Mouse (Mus musculus): ENCODE data around the gene Gpt2. TPM values are rescaled to one million over a fixed set of nuclear protein-coding genes. Genes with fewer than 3 reads are reported as not detected.

The Gpt2 gene
- polyA plus RNA-seq, 1 experiment from 2014 or later, result 26.3 TPM

DNA sequence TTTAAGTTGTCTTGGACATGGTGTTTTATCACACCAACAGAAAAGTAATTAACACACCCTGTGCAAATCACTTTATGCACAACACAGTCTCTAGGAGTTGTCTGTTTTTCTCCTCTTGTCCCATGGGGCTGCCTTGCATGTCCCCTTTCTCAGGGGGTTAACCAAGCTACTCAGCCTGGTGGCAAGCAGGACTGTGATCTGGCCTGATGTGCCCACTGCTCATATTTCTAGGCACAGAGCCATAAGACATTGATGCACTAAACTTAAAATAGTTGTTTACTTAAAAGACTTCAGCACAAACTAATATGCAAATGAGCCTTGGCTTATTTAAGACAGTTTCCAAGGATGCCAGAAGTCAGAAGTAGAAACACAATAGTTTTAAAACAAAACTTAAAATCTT lies 28.1 kb upstream of the Gpt2 start:
- no peaks in the 10 kb centered on the region for H3K27me3 ChIP-seq
- ATAC-seq, result no peak
- H3K27ac ChIP-seq, result no peak overlapping the region
- no peaks in the 10 kb centered on the region for H3K9me3 ChIP-seq
- H3K4me3 ChIP-seq (replicated peaks), result no peak overlapping the region
- no peaks in the 10 kb centered on the region for H3K36me3 ChIP-seq
- no peak overlapping the region for H3K4me2 ChIP-seq (replicated peaks)
- no peak overlapping the region for H3K9ac ChIP-seq (replicated peaks)
- H3K4me1 ChIP-seq (replicated peaks), result no peaks in the 10 kb centered on the region

DNA sequence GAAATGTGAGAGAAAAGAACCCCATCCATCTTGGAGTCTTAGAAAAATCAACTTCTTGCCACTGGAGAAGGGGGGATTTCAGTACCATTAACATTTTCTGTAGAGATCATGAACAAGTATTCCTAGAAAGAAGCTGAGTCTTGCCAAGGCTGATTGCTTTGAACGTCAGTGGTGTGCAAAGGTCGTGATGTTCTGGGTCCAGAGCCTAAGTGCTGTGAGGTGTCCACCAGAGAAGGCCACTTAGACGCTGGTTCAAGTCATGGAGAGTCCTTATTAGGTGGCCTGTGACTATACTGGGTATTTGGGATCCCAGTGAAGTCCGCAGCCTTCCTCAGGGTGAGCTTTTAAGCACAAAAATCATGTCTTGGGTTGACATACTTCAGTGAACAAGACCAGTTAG lies 26.3 kb upstream of the Gpt2 start:
- no peak overlapping the region for H3K4me3 ChIP-seq (replicated peaks)
- H3K9ac ChIP-seq (replicated peaks), result no peak overlapping the region
- H3K36me3 ChIP-seq, result no peaks in the 10 kb centered on the region
- no peaks in the 10 kb centered on the region for H3K27me3 ChIP-seq
- WGBS, result 90% methylated on average over 4 of the region's 4 CpGs
- no peak for ATAC-seq
- H3K9me3 ChIP-seq, result no peaks in the 10 kb centered on the region
- H3K4me2 ChIP-seq (replicated peaks), result no peak overlapping the region
- no peak overlapping the region for H3K27ac ChIP-seq
- no peaks in the 10 kb centered on the region for H3K4me1 ChIP-seq (replicated peaks)

DNA sequence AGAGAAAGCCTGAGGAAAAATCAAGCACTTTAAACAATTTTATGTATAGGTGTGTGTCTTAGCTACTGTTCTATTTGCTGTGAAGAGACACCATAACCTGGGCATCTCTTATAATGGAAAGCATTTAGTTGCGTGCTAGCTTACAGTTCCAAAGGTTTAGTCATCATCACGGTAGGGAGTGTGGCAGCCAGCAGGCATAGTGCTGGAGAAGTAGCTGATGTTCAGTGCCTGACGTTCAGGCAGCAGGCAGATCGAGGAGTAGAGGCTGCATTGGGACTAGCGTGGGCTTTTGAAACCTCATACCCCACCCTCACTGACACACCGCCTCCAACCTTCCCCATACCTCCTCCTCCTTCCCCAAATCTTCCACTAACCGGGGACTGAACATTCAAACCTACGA lies 21.6 kb upstream of the Gpt2 start:
- Histone ChIP-seq H3K9ac (replicated peaks) (no peak overlapping the region), H3K27ac (no peak overlapping the region), H3K4me1 (replicated peaks) (no peaks in the 10 kb centered on the region), H3K4me2 (replicated peaks) (no peak overlapping the region), H3K4me3 (replicated peaks) (no peak overlapping the region), H3K9me3 (no peaks in the 10 kb centered on the region; the same call in 1 of the 2 replicates), H3K36me3 (no peaks in the 10 kb centered on the region), H3K27me3 (no peaks in the 10 kb centered on the region)
- no peak for ATAC-seq
- WGBS, result 86% methylated on average over 8 of the region's 8 CpGs

DNA sequence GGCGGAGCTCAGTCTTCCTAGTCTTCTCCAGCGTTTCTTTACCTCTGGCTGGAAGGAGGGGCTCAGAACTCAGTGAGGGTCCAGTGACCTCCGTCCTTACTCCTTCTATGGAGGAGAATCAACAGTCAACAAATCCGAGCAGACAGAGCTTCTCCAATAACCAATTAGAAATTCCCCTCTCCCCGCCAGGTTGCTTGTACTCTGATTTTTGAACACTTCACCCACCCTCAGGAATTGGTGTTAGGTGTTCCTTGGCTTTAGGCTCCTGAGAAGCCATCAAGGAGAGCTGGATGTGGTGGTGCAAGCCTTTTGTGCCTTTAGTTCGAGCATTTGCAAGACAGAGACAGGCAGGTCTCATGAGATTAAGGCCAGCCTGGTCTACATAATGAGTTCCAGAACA lies 19.6 kb upstream of the Gpt2 start:
- WGBS, result 68% methylated on average over 6 of the region's 6 CpGs
- Histone ChIP-seq H3K9me3 (no peaks in the 10 kb centered on the region; the same call in 1 of the 2 replicates), H3K4me1 (replicated peaks) (no peaks in the 10 kb centered on the region), H3K36me3 (no peaks in the 10 kb centered on the region), H3K27ac (no peak overlapping the region), H3K9ac (replicated peaks) (no peak overlapping the region), H3K4me2 (replicated peaks) (no peak overlapping the region), H3K4me3 (replicated peaks) (no peak overlapping the region), H3K27me3 (no peaks in the 10 kb centered on the region)
- ATAC-seq, result no peak

DNA sequence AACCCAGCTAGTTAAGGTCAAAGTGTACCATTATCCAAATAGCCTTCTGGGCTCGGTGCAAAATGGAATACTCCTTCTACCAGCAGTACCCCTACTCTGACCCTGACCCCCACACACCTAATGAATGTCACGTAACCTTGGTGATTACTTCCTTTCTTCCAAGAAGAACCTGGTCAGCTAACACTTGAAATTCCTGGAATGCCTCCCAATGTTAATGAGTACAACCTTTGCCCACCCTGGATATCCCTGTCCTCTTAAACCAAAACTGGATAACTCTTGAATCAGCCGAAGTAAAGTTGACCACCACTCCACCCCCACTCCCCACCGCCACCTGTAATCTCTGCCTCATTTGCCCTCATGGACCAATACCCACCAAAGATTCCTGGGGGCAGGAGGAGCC lies 19.1 kb upstream of the Gpt2 start:
- H3K4me2 ChIP-seq (replicated peaks), result no peak overlapping the region
- H3K27me3 ChIP-seq, result no peaks in the 10 kb centered on the region
- H3K36me3 ChIP-seq, result no peaks in the 10 kb centered on the region
- ATAC-seq, result no peak
- H3K9ac ChIP-seq (replicated peaks), result no peak overlapping the region
- H3K27ac ChIP-seq, result no peak overlapping the region
- H3K4me1 ChIP-seq (replicated peaks), result no peaks in the 10 kb centered on the region
- H3K4me3 ChIP-seq (replicated peaks), result no peak overlapping the region
- H3K9me3 ChIP-seq, result no peaks in the 10 kb centered on the region; the same call in 1 of the 2 replicates
- 88% methylated on average over 4 of the region's 4 CpGs for WGBS

DNA sequence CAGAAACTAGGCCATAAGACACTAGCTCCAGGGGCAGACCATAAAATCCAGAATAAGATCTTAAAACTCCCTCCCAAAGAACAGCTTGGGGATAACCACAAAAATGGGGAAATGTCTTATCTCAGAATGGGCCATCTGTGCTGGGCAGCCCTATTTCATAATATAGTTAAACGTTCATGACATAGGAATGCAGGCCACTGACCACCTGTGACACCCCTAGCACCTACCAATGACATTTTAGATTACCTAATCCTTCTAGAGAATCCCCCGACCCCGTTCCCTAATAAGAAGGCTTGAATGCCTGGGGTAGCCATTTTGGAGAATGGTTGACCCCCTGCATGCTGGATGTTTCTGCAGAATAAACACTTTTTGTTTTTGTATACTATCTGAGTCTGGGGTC lies 17.5 kb upstream of the Gpt2 start:
- no peak for ATAC-seq
- H3K4me1 ChIP-seq (replicated peaks), result no peaks in the 10 kb centered on the region
- no peaks in the 10 kb centered on the region for H3K27me3 ChIP-seq
- no peaks in the 10 kb centered on the region for H3K36me3 ChIP-seq
- no peak overlapping the region for H3K4me3 ChIP-seq (replicated peaks)
- no peak overlapping the region for H3K4me2 ChIP-seq (replicated peaks)
- no peaks in the 10 kb centered on the region; the same call in 1 of the 2 replicates for H3K9me3 ChIP-seq
- no peak overlapping the region for H3K9ac ChIP-seq (replicated peaks)
- WGBS, result 87% methylated on average over 3 of the region's 3 CpGs
- H3K27ac ChIP-seq, result no peak overlapping the region

DNA sequence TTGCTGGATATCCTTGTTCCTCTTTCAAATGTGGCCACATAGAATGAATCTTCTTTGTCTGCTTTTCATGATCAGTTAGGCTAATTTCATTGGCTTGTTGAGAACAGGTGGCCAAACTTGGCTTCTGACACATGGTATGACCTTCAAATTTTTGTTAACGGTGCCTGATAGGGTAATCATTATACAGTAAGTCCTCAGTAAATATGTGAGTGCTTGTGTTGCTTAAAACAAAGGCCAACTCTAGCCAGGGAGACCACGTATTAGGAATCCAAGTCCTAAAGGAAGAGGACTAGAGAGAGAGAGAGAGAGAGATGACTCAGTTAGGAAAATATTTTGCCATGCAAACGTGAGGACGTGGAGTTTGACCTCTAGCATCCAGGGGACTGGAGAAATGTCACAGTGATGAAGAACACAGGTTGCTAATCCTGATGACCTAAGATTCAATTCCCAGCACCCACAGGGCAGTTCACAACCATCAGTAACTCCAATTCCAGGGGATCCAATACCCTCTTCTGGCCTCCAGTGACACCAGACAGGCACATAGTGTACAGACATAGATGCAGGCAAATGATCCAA lies 15.3 kb upstream of the Gpt2 start:
- no peaks in the 10 kb centered on the region; the same call in 1 of the 2 replicates for H3K9me3 ChIP-seq
- no peak overlapping the region for H3K4me2 ChIP-seq (replicated peaks)
- H3K27ac ChIP-seq, result no peak overlapping the region
- no peak overlapping the region for H3K4me3 ChIP-seq (replicated peaks)
- no peak overlapping the region for H3K9ac ChIP-seq (replicated peaks)
- H3K27me3 ChIP-seq, result no peaks in the 10 kb centered on the region
- no peaks in the 10 kb centered on the region for H3K36me3 ChIP-seq
- ATAC-seq, result no peak
- H3K4me1 ChIP-seq (replicated peaks), result no peaks in the 10 kb centered on the region
- WGBS, result 85% methylated on average over 4 of the region's 4 CpGs

DNA sequence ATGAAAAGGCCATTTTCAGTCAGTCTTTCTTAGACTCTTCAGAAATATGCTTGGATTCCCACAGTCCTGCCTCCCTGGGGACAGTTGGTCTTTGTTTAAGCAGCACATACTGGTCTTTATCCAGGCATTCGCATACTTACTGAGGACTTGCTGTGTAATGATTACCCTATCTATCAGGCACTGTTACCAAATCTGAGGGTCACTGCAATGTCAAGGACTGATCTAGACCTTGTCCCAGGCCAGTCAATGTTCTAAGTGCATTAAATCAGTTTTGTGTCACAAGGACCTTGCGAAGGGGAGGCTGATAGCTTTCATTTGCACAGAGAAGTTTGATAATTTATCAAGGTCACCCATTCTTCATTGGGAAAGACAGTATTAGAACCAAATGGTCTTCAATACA lies 14.0 kb upstream of the Gpt2 start:
- no peak overlapping the region for H3K4me2 ChIP-seq (replicated peaks)
- no peaks in the 10 kb centered on the region for H3K27me3 ChIP-seq
- H3K9me3 ChIP-seq, result no peaks in the 10 kb centered on the region; the same call in 1 of the 2 replicates
- H3K9ac ChIP-seq (replicated peaks), result no peak overlapping the region
- no peaks in the 10 kb centered on the region for H3K36me3 ChIP-seq
- no peak overlapping the region for H3K27ac ChIP-seq
- H3K4me3 ChIP-seq (replicated peaks), result no peak overlapping the region
- ATAC-seq, result no peak
- no peaks in the 10 kb centered on the region for H3K4me1 ChIP-seq (replicated peaks)
- WGBS, result 93% methylated on average over 2 of the region's 2 CpGs

DNA sequence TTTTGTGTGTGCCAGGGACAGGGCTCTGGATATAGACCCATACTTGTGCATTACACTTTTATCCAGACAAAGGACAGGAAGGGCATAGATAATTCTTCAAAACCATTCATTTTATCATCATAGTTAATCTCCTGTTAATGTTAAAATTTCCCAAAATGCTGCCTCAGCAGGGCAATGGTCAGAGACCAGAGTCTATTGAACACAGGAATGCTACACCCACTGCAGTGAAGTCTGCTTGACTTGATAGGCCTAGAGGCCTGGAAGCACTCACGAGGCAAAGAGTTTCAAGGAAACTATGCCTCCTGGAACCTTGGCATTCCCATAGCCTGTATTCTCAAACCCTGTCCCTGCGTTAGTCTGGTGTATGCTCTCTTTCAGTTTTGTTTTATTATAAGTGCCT lies 12.7 kb upstream of the Gpt2 start:
- no peaks in the 10 kb centered on the region for H3K27me3 ChIP-seq
- 90% methylated on average over 2 of the region's 2 CpGs for WGBS
- no peak overlapping the region for H3K4me3 ChIP-seq (replicated peaks)
- no peak overlapping the region for H3K27ac ChIP-seq
- H3K9ac ChIP-seq (replicated peaks), result no peak overlapping the region
- ATAC-seq, result no peak
- no peak overlapping the region for H3K4me2 ChIP-seq (replicated peaks)
- no peaks in the 10 kb centered on the region for H3K4me1 ChIP-seq (replicated peaks)
- H3K9me3 ChIP-seq, result no peaks in the 10 kb centered on the region
- no peaks in the 10 kb centered on the region for H3K36me3 ChIP-seq

DNA sequence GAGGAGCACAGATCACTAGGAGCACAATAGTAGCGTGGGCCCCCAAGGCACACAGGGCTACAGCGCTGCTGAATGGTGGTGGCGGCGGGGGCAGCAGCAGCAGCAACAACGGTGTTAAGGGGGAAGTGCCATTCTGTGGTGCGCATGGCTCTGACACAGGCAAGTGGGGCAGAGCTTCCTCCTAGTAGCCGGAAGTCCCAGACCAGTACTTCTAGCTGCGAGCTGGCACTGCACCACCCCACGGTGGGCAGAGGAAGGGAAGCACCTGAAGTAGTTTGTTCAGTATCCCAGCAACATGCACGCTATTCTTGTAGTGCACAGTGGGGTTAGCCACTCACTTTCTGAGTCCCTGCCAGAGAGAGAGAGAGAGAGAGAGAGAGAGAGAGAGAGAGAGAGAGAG lies 10.5 kb upstream of the Gpt2 start:
- Histone ChIP-seq H3K36me3 (no peaks in the 10 kb centered on the region), H3K4me3 (replicated peaks) (no peak overlapping the region), H3K27ac (no peak overlapping the region), H3K9ac (replicated peaks) (no peak overlapping the region), H3K27me3 (no peaks in the 10 kb centered on the region), H3K4me2 (replicated peaks) (peak overlapping the region; percentile 25; the same call in 1 of the 2 replicates), H3K9me3 (no peaks in the 10 kb centered on the region), H3K4me1 (replicated peaks) (no peaks in the 10 kb centered on the region)
- 0 out of 2 replicates have a peak, but pooled peaks have one; percentile 27 for ATAC-seq
- 30% methylated on average over 10 of the region's 10 CpGs for WGBS

DNA sequence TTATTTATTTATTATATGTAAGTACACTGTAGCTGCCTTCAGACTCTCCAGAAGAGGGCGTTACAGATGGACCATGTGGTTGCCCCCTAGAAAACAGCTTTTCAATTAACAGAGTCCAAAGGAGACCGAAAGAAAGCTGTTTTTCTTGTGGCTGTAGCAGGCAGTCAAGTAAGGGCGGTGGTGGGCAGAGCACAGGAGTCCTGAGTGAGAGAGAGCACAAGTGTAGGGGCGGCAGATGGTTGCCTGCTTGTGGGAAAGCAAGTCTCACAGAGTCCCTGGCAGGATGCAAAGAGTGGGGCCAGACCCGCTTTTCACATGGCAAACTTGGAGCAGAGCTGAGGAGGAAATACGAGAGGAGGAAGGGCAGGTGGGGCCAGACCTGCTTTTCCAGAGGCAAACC lies 9.9 kb upstream of the Gpt2 start:
- H3K4me3 ChIP-seq (replicated peaks), result no peak overlapping the region
- H3K27me3 ChIP-seq, result no peaks in the 10 kb centered on the region
- ATAC-seq, result no peak
- 69% methylated on average over 6 of the region's 6 CpGs for WGBS
- H3K9ac ChIP-seq (replicated peaks), result no peak overlapping the region
- no peaks in the 10 kb centered on the region for H3K36me3 ChIP-seq
- no peaks in the 10 kb centered on the region for H3K9me3 ChIP-seq
- no peak overlapping the region for H3K27ac ChIP-seq
- H3K4me2 ChIP-seq (replicated peaks), result no peak overlapping the region
- H3K4me1 ChIP-seq (replicated peaks), result no peaks in the 10 kb centered on the region

DNA sequence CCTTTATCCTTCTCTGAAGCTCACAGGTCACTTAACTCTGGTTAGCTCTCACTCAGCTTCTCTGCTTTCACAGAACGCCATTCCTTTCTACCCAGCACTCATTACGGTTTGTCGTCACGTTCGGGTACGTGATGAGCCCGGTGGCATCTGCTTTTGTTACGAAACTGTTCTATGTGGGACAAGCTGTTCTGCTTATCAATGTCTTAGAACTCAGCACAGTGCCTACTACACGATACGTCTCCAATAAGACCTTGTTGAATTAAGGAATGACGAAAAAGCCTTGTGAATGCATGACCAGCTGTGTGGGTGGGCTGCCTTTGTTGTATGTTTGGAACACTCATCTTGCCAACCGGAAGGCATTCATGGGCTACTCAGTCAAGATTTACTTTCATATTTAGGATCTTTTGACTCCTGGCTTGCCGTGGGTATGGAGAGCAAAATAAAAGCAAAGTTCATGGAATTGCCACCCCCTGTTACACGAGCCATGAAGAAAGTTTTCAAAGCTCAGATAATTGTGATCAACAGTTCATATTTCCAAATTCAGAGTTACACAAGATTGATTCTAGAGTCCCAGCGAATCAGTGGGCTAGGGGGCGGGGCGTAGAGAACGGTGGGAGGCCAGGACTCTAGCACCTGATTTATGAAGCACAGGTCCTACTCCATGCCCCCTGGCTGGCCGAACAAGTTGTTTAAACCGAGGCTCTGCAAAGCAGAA lies 4.3 kb upstream of the Gpt2 start:
- Histone ChIP-seq H3K9me3 (no peaks in the 10 kb centered on the region), H3K9ac (replicated peaks) (no peak overlapping the region), H3K27ac (no peak overlapping the region), H3K4me1 (replicated peaks) (peaks cover 1% of the 10 kb centered on the region), H3K27me3 (no peaks in the 10 kb centered on the region), H3K4me2 (replicated peaks) (no peak overlapping the region), H3K4me3 (replicated peaks) (no peak overlapping the region), H3K36me3 (no peaks in the 10 kb centered on the region)
- WGBS, result 72% methylated on average over 20 of the region's 20 CpGs
- ATAC-seq, result no peak

DNA sequence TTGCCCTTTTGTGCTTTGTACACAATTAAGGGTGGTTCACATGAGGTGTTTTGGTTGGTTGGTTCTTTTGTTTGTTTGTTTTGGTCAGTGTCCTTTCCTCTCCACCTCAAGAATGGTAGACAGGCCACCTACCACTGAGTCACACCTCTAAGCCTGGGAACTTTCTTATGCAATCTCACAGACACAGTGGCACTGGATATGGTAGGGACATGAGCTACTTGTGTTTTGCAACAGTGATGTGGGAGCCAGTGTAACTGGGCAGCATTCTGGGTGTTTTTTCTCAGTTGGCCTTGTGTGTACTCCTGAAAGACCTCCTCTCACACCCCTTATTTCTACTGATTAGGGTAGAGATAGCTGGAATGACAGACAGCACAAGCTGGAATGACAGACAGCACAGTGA lies 3.7 kb upstream of the Gpt2 start:
- Histone ChIP-seq H3K27ac (no peak overlapping the region), H3K4me2 (replicated peaks) (no peak overlapping the region), H3K4me3 (replicated peaks) (no peak overlapping the region), H3K27me3 (no peaks in the 10 kb centered on the region), H3K9me3 (no peaks in the 10 kb centered on the region), H3K4me1 (replicated peaks) (peaks cover 7% of the 10 kb centered on the region), H3K36me3 (no peaks in the 10 kb centered on the region), H3K9ac (replicated peaks) (no peak overlapping the region)
- ATAC-seq, result no peak
